Mouse (Mus musculus): ENCODE results near the gene R3hdm2.

DNA sequence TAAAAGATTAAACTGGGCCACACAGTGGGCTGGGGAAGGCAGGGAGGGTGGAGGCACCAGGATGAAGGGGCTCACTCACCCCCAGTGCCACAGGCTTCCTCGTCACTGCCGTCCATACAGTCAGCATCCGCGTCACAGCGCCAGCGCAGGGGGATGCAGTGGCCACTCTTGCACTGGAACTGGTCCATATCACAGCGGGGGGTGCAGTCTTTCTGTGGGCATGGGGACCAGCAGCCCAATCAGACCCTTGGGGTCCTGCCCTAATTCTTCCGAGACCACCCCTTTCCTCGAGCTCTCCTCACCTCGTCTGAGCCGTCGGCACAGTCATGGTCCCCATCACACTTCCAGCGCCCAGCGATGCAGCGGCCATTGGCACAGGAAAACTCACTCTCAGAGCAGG lies 168.1 kb downstream of the R3hdm2 start:
- TF ChIP-seq POLR2A (IDR thresholded peaks at IDR 0.05; ENCODE audit: low read depth, low read length) (no peak), CTCF (conservative IDR thresholded peaks at IDR 0.05; ENCODE audit: insufficient read depth, insufficient read length, low read depth, low read length) (no peak)
